8 mouse cellular contexts compared by ENCODE assay signal in the genomic region with DNA sequence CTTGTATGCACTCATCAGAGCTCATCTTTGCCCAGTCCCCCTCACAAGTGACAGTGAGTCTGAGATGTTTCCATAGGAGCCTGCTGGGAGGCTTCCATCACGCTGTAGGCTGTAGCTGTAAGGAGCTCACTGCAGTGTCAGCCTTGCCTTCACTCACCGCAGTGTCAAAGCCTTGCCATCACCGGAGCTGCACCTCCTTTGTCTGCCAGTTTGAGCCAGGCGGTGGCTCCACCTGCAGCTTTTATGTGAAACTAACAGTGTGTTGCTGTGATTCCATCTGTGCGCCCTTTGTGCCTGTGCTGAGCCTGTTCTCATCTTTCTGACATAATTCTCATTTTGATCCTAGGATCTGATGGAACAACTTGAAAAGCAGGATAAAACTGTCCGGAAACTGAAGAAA.
DNase-seq lines count a peak whose midpoint lies in the region; ATAC-seq lines count a peak whose summit lies in the region.

No protein-coding gene starts in this region.

- no peak for DNase-seq in frontal cortex, postnatal 25 days (ENCODE audit: low spot score in 2 of 2)
- peak; percentile 19 for DNase-seq in ovary, postnatal 36 days (ENCODE audit: low spot score)
- DNase-seq in ovary, postnatal 10 days (ENCODE audit: low spot score): no peak
- DNase-seq in cerebellum, adult 18-20 months: peak; percentile 82 to 89
- peak; percentile 3 for DNase-seq in forelimb bud, embryonic 11.5 days (ENCODE audit: low read depth, low spot score)
- peak; percentile 9 for DNase-seq in mesoderm, embryonic 11.5 days (ENCODE audit: low read depth, low spot score)
- no peak for DNase-seq in yolk sac, embryonic 10.5 days (ENCODE audit: low spot score)

- ATAC-seq in frontal cortex, adult (ENCODE audit: low TSS enrichment): peak; percentile 27

Comparison
In these comparisons a context has a peak if more than half of its experiments do, and no peak if none do; other contexts are left out.
1. DNase-seq: peak in ovary, postnatal 36 days (single experiment), cerebellum, adult 18-20 months (2 of 2), forelimb bud, embryonic 11.5 days (single experiment) and mesoderm, embryonic 11.5 days (single experiment); none in frontal cortex, postnatal 25 days (0 of 2), ovary, postnatal 10 days (single experiment) and yolk sac, embryonic 10.5 days (single experiment).